In genomic region chr1:161035281-161035785, GRCm38 (mm10) we compare ENCODE assay signal across 7 mouse cellular contexts. TPM values are rescaled to one million over a fixed set of nuclear protein-coding genes. Genes with fewer than 3 reads are reported as not detected.
A peak's percentile ranks its signal among the peaks of the same experiment; 100 is the strongest.
DNase-seq lines count a peak whose midpoint lies in the region; ATAC-seq lines count a peak whose summit lies in the region.

No protein-coding gene starts in this region.

- peaks cover 65% of the 10 kb centered on the region for H3K36me3 ChIP-seq in embryonic facial prominence, embryonic 10.5 days (replicated peaks)
- peaks cover 22% of the 10 kb centered on the region for H3K36me3 ChIP-seq in hindbrain, embryonic 16.5 days (ENCODE audit: control insufficient read depth, insufficient read depth, low read length)

- peak overlapping the region; percentile 78 for H3K4me2 ChIP-seq in hindbrain, embryonic 16.5 days (ENCODE audit: low read length)

- peak overlapping the region; percentile 94 for H3K9ac ChIP-seq in hindbrain, embryonic 16.5 days (ENCODE audit: low read depth, low read length)

- DNase-seq in layer of hippocampus, adult 11-12 months (ENCODE audit: low spot score): peak; percentile 55
- no peak for DNase-seq in layer of hippocampus, adult 9-10 months (ENCODE audit: low spot score)
- peak; percentile 46 for DNase-seq in MEL-GATA-1-ER (ENCODE audit: extremely low read depth, low read depth)
- DNase-seq in embryonic facial prominence, embryonic 10.5 days (ENCODE audit: low spot score): no peak
- peak; percentile 54 for DNase-seq in lung, postnatal 36 days
- DNase-seq in yolk sac, embryonic 10.5 days (ENCODE audit: low spot score): peak; percentile 48

- H3K27me3 ChIP-seq in embryonic facial prominence, embryonic 10.5 days (replicated peaks; ENCODE audit: low read depth, poor library complexity, severe bottlenecking): no peaks in the 10 kb centered on the region
- H3K27me3 ChIP-seq in hindbrain, embryonic 16.5 days (replicated peaks; ENCODE audit: control insufficient read depth, insufficient read depth, low read length): no peaks in the 10 kb centered on the region

- H3K4me1 ChIP-seq in embryonic facial prominence, embryonic 10.5 days: peaks cover 15% of the 10 kb centered on the region
- peaks cover 28% of the 10 kb centered on the region for H3K4me1 ChIP-seq in hindbrain, embryonic 16.5 days (ENCODE audit: control insufficient read depth, insufficient read depth, low read depth, low read length)

- H3K27ac ChIP-seq in embryonic facial prominence, embryonic 10.5 days (replicated peaks): peak overlapping the region; percentile 97
- peak overlapping the region; percentile 94 for H3K27ac ChIP-seq in hindbrain, embryonic 16.5 days (ENCODE audit: low read depth, low read length)

- 0% methylated on average over 14 of the region's 14 CpGs for WGBS in embryonic facial prominence, embryonic 10.5 days
- under 1% methylated on average over 14 of the region's 14 CpGs for WGBS in hindbrain, embryonic 16.5 days

- peak overlapping the region; percentile 86 for H3K4me3 ChIP-seq in embryonic facial prominence, embryonic 10.5 days
- peak overlapping the region; percentile 79 for H3K4me3 ChIP-seq in hindbrain, embryonic 16.5 days (ENCODE audit: low read length)

- H3K9me3 ChIP-seq in embryonic facial prominence, embryonic 10.5 days: no peaks in the 10 kb centered on the region
- H3K9me3 ChIP-seq in hindbrain, embryonic 16.5 days (ENCODE audit: control insufficient read depth, low read length): no peaks in the 10 kb centered on the region

- peak; percentile 49 for ATAC-seq in hindbrain, embryonic 16.5 days

RNA-seq across cellular contexts. Expression of gene Zbtb37, which starts 0.7 kb away (rescaled TPM):
- polyA plus RNA-seq in embryonic facial prominence, embryonic 10.5 days (2016; fragmentation: Nextera tagmentation; extraction: Ambion mirVana): 5.7 TPM in 2 replicates
- polyA plus RNA-seq in hindbrain, embryonic 16.5 days (2015; fragmentation: Nextera tagmentation; extraction: Ambion mirVana): 9.6 and 11.8 TPM in 2 replicates

RNA-seq across cellular contexts. Expression of gene Dars2, which starts 35.1 kb away (rescaled TPM):
- polyA plus RNA-seq in embryonic facial prominence, embryonic 10.5 days (2016; fragmentation: Nextera tagmentation; extraction: Ambion mirVana): 59.0 and 68.3 TPM in 2 replicates
- polyA plus RNA-seq in hindbrain, embryonic 16.5 days (2015; fragmentation: Nextera tagmentation; extraction: Ambion mirVana): 28.5 and 29.0 TPM in 2 replicates

RNA-seq across cellular contexts. Expression of gene Cenpl, which starts 35.2 kb away (rescaled TPM):
- polyA plus RNA-seq in embryonic facial prominence, embryonic 10.5 days (2016; fragmentation: Nextera tagmentation; extraction: Ambion mirVana): 36.2 and 40.7 TPM in 2 replicates
- 10.4 and 11.7 TPM in 2 replicates for polyA plus RNA-seq in hindbrain, embryonic 16.5 days (2015; fragmentation: Nextera tagmentation; extraction: Ambion mirVana)

RNA-seq across cellular contexts. Expression of gene Serpinc1, which starts 56.9 kb away (rescaled TPM):
- polyA plus RNA-seq in embryonic facial prominence, embryonic 10.5 days (2016; fragmentation: Nextera tagmentation; extraction: Ambion mirVana): 2.3 and 2.5 TPM in 2 replicates
- 2.7 and 3.1 TPM in 2 replicates for polyA plus RNA-seq in hindbrain, embryonic 16.5 days (2015; fragmentation: Nextera tagmentation; extraction: Ambion mirVana)

Comparison
In these comparisons a context has a peak if more than half of its experiments do, and no peak if none do; other contexts are left out.
1. DNase-seq: peak in layer of hippocampus, adult 11-12 months (single experiment), MEL-GATA-1-ER (single experiment), lung, postnatal 36 days (single experiment) and yolk sac, embryonic 10.5 days (single experiment); none in layer of hippocampus, adult 9-10 months (single experiment) and embryonic facial prominence, embryonic 10.5 days (single experiment).